Mouse (Mus musculus): ENCODE measurements at regions not wholly inside any gene's neighbourhood (a gene's known extent, or its start where the extent isn't known, plus 50 kb on each side); places are given as distances from the start of the nearest gene placed in this dataset.

- TF ChIP-seq CTCF (IDR thresholded peaks at IDR 0.05 in 2 of 3, conservative IDR thresholded peaks at IDR 0.05 in 1 of 3; ENCODE audit: control insufficient read depth in 1 of 3, insufficient read depth in 1 of 3, low read depth in 2 of 3, low read length in 3 of 3, poor library complexity in 1 of 3, severe bottlenecking in 1 of 3) (no peak), NRF1 (IDR thresholded peaks at IDR 0.05; ENCODE audit: insufficient read depth, low read depth, low read length, poor library complexity, severe bottlenecking) (no peak), TAL1 (IDR thresholded peaks at IDR 0.05; ENCODE audit: low read length) (no peak), POLR2A (IDR thresholded peaks at IDR 0.05; ENCODE audit: control insufficient read depth in 1 of 2, insufficient read depth in 1 of 2, low read depth in 1 of 2, low read length in 2 of 2, poor library complexity in 1 of 2) (no peak), EP300 (IDR thresholded peaks at IDR 0.05; ENCODE audit: low read depth in 1 of 2, low read length in 2 of 2) (no peak), POLR2AphosphoS2 (IDR thresholded peaks at IDR 0.05; ENCODE audit: low read length) (no peak), UBTF (IDR thresholded peaks at IDR 0.05; ENCODE audit: borderline replicate concordance, insufficient read depth, low read depth, low read length) (no peak)
Measured at GRCm38 (mm10) chr2:30658844-30659555, 64.2 kb downstream of the Cstad start.
